Mouse (Mus musculus) CD4-positive naive resting alpha-beta T cell, adult 76 days (primary cell): ENCODE measurements around the gene Rnf187. TPM values are rescaled to one million over a fixed set of nuclear protein-coding genes. Genes with fewer than 3 reads are reported as not detected.

Experiments used
- total RNA-seq: library from RNA; stranded (reverse); gene quantifications from one replicate; pipeline ENCODE4 v1.2.4, GENCODE M21; 2023

The Rnf187 gene
- 109 TPM for total RNA-seq

GRCm38 (mm10) chr11:58938322-58939087 lies at the start of gene Rnf187:
TSS of gene Rnf187 (minus strand) at chr11:58938916.

GRCm38 (mm10) chr11:58978027-58978705 lies 39.5 kb upstream of the Rnf187 start, which contains the start of gene Trim11:
TSS of gene Trim11 (plus strand) at chr11:58978093.

GRCm38 (mm10) chr11:58954420-58955142 lies 15.9 kb upstream of the Rnf187 start, which contains the start of the genes Hist3h2a and Trim17:
TSS of gene Hist3h2a (plus strand) at chr11:58954685.
TSS of gene Trim17 (plus strand) at chr11:58954685.

GRCm38 (mm10) chr11:58948542-58949479 lies 10.1 kb upstream of the Rnf187 start, which contains the start of gene Hist3h2ba:
TSS of gene Hist3h2ba (plus strand) at chr11:58948920.

GRCm38 (mm10) chr11:58917745-58918366 lies 20.9 kb downstream of the Rnf187 start, which contains the start of gene Btnl10:
TSS of gene Btnl10 (plus strand) at chr11:58917908.

GRCm38 (mm10) chr11:58903511-58904409 lies 35.0 kb downstream of the Rnf187 start, which contains the start of gene Zfp39:
TSS of gene Zfp39 (minus strand) at chr11:58904225.

Other genes with a start within 250 kb of the Rnf187 start
- not detected for gene Olfr319, start 239.8 kb downstream of the Rnf187 start, total RNA-seq
- 0.70 TPM for gene Olfr318, start 214.9 kb downstream of the Rnf187 start, total RNA-seq
- not detected for gene Olfr317, start 199.7 kb downstream of the Rnf187 start, total RNA-seq
- gene Olfr316, start 186.2 kb downstream of the Rnf187 start, total RNA-seq: not detected
- gene Olfr315, start 165.7 kb downstream of the Rnf187 start, total RNA-seq: not detected
- not detected for gene Olfr314, start 156.0 kb downstream of the Rnf187 start, total RNA-seq
- gene Fam183b, start 137.0 kb downstream of the Rnf187 start, total RNA-seq: not detected
- gene Olfr313, start 123.9 kb downstream of the Rnf187 start, total RNA-seq: not detected
- not detected for gene Olfr312, start 109.7 kb downstream of the Rnf187 start, total RNA-seq
- not detected for gene Olfr311, start 99.7 kb downstream of the Rnf187 start, total RNA-seq
- gene Gm12258, start 91.8 kb downstream of the Rnf187 start, total RNA-seq: 10.0 TPM
- gene 2810021J22Rik, start 71.7 kb downstream of the Rnf187 start, total RNA-seq: 10.7 TPM
- 8.5 TPM for gene Zfp39, start 34.7 kb downstream of the Rnf187 start, total RNA-seq
- 0.62 TPM for gene Btnl10, start 21.0 kb downstream of the Rnf187 start, total RNA-seq
- 10.3 TPM for gene Hist3h2ba, start 10.0 kb upstream of the Rnf187 start, total RNA-seq
- 34.6 TPM for gene Hist3h2a, start 15.8 kb upstream of the Rnf187 start, total RNA-seq
- gene Trim17, start 15.8 kb upstream of the Rnf187 start, total RNA-seq: 0.38 TPM
- 55.2 TPM for gene Trim11, start 39.2 kb upstream of the Rnf187 start, total RNA-seq
- gene Obscn, start 197.5 kb upstream of the Rnf187 start, total RNA-seq: 0.18 TPM
- 48.0 TPM for gene Iba57, start 224.8 kb upstream of the Rnf187 start, total RNA-seq
- not detected for gene Gjc2, start 244.3 kb upstream of the Rnf187 start, total RNA-seq